Mouse (Mus musculus): Measurements from ENCODE around the gene Akr1d1.

- TF ChIP-seq CTCF (IDR thresholded peaks at IDR 0.05; ENCODE audit: low read depth) (no peak), EP300 (optimal IDR thresholded peaks at IDR 0.05) (no peak)
Measured at GRCm38 (mm10) chr6:37604884-37605269, 74.9 kb downstream of the Akr1d1 start.
